Mouse (Mus musculus): ENCODE measurements around the gene Dhx58.

DNA sequence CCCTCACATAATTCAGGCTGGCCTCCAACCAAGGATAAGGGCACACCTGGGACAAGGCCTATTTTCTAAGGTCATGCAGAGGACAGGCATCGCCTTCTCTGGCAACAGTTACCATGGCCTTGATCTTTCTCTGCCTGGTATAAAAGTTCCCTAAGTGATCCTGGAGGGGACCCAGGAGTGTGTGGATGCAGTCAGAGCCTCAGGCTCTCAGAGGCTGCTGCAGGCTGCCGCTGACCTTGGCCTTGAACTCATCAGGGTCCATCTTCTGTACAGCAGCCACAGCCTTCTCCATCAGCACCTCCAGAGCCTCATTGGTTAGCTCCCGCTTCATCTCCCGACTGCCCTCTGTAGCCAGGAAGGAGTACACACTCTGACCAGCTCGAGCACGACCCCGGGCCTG, 6.2 kb downstream of the Dhx58 start:
- TF ChIP-seq ZC3H11A (IDR thresholded peaks at IDR 0.05; ENCODE audit: borderline replicate concordance, low read depth, low read length) (no peak), CHD2 (IDR thresholded peaks at IDR 0.05; ENCODE audit: low read depth, low read length) (no peak), MAFK (IDR thresholded peaks at IDR 0.05; ENCODE audit: insufficient read depth, low read depth, low read length) (no peak), HCFC1 (IDR thresholded peaks at IDR 0.05; ENCODE audit: borderline replicate concordance, insufficient read depth, low read length) (no peak)
